Mouse (Mus musculus): ENCODE data around the gene Hhat.

Gene Hhat

GRCm38 (mm10) chr1:192770495-192771331 is at the start of gene Hhat:
Gene Hhat (minus strand): TSS chr1:192771223.
- peak; percentile 69 for DNase-seq (ENCODE audit: low spot score)

- no peak for DNase-seq (ENCODE audit: low spot score)
Observed at GRCm38 (mm10) chr1:192818334-192818733, 47.3 kb upstream of the Hhat start.

DNA sequence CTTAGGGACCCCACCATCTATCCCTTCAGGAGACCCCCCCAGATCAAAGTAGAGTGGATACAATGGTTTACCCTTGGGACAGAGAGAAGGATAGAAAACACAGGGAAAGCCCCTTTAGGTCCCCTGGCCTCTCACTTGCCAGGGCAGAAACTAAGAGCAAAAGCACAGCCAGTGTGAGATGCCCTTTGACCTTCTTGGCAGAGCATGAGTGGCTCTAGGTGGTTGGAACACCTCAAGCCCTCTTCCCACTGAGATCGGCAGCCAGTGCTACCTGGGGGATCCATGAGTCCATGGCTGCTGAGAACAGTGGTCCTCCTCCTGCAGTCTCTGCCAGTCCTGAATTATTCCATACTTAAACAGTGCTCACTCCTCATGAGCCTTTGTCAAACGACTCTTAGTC is 44.8 kb upstream of the Hhat start:
- no peak for DNase-seq (ENCODE audit: low spot score)

DNA sequence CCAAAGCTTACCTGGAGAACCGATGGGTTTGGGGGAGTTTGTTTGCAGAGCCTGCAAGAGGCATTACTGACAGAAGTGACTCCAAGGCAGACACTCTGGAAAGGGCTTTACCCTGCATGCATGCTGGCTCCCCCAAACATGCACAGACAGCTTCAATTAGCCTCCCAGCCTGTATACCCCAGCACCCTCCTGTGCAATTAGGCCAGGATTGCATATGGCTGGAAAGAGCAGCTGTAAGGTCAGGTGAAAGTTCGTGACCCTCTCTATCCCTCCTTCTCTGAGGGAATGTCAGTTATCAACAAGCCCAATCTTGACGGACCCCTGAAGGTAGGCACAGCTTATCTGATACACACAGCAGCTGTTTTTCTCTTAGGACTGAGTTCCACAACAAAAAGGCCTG is 43.7 kb upstream of the Hhat start:
- peak; percentile 87 for DNase-seq (ENCODE audit: low spot score)

GRCm38 (mm10) chr1:192812758-192813157 is 41.7 kb upstream of the Hhat start:
- no peak for DNase-seq (ENCODE audit: low spot score)

- no peak for DNase-seq (ENCODE audit: low spot score)
Observed at GRCm38 (mm10) chr1:192812290-192812689, 41.3 kb upstream of the Hhat start.

GRCm38 (mm10) chr1:192806168-192807157 is 35.4 kb upstream of the Hhat start:
- no peak for DNase-seq (ENCODE audit: low spot score)

GRCm38 (mm10) chr1:192800338-192800737 is 29.3 kb upstream of the Hhat start:
- DNase-seq (ENCODE audit: low spot score), result no peak

GRCm38 (mm10) chr1:192799165-192799991 is 28.4 kb upstream of the Hhat start:
- peak; percentile 73 for DNase-seq (ENCODE audit: low spot score)

- DNase-seq (ENCODE audit: low spot score), result no peak
Observed at GRCm38 (mm10) chr1:192798212-192799164, 27.5 kb upstream of the Hhat start.

DNA sequence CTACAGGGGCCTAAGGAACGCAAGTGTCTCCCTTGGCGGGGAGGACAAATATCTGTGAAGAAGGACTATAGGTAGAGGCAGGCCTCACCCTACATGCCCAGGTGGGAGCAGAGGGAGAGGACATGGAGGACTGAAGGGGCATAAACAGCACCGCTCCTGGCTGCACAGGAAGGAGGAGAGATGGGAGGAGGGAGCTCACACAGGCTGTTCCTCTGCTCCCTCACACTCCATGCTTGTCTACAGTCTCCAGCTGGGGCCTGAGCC is 25.9 kb upstream of the Hhat start:
- no peak for DNase-seq (ENCODE audit: low spot score)

DNA sequence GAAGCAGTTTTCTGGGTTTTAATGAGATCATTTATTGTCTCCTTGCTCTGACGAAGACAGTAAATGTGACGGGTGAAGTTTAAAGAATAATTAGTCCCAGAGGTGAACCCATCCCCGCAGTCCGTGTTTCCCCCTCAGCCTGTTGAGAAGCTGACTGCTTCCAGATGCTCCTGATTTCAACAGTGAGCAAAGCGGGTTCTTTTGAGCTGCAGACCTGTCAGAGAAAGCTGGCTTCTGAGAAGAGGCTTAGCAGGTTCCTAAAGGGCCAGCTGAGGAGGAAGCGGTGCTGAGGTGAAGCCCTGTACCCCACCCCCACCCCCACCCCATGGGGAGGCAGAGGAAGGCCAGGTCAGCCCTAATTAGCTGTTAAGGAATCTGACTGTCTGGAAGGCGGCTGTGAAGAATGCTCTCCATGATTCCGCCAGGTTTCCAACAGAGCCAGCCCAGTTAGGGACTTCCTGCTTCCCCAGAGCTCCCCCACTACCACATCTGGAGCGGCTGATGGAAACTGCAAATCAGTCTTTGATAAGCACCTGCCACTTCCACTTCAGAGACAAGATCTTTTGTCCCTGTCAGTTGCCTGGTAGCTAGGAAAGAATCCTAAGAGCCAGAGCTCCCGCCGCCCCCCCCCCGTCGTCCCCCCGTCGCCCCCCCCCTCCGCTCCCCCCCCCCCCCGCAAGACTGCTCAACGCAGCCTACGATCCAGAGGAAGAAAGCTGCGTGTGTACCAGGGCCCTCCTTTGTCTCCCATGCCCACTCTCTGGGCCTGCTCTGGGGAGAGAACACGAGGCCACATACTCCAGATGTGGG is 25.4 kb upstream of the Hhat start:
- DNase-seq (ENCODE audit: low spot score), result peak; percentile 77

DNA sequence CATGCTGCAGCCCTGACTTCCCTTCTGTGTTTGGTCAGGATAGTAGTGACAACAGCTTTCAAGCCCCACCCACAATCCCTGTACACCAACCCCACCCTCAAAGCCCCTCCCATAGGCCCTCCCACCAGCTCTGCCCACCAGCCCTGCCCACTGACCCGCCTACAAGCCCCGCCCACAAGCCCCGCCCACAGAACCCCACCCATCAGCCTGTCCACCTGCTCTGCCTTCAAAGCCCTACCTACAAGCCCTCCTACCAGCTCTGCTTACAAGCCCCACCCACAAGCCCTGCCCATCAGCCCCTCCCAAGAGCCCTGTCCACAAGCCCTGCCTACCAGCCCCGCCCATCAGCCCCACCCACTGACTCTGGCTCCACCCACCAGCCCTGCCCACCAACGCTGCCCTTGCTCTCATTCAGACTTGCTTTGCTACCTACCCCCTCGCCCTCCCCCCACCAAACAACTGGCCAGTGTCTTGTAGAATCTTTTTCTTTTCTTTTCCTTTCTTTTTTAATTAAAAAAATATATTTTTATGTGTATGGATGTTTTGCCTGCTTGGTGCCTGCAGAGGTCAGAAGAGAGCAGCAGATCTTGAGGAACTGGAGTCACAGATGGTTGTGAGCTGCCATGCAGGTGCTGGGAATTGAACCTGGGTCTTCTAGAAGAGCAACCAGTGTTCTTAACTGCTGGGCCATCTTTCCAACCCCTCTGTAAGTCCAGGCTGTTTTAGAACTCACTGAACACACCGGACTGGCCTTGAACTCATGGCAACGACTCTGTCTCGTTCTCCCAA is 24.1 kb upstream of the Hhat start:
- DNase-seq (ENCODE audit: low spot score), result no peak

GRCm38 (mm10) chr1:192791897-192792361 is 20.9 kb upstream of the Hhat start:
- DNase-seq (ENCODE audit: low spot score), result peak; percentile 59

GRCm38 (mm10) chr1:192790442-192790841 is 19.4 kb upstream of the Hhat start:
- DNase-seq (ENCODE audit: low spot score), result peak; percentile 68

GRCm38 (mm10) chr1:192789828-192790227 is 18.8 kb upstream of the Hhat start:
- DNase-seq (ENCODE audit: low spot score), result peak; percentile 62

GRCm38 (mm10) chr1:192789111-192789522 is 18.1 kb upstream of the Hhat start:
- no peak for DNase-seq (ENCODE audit: low spot score)

DNA sequence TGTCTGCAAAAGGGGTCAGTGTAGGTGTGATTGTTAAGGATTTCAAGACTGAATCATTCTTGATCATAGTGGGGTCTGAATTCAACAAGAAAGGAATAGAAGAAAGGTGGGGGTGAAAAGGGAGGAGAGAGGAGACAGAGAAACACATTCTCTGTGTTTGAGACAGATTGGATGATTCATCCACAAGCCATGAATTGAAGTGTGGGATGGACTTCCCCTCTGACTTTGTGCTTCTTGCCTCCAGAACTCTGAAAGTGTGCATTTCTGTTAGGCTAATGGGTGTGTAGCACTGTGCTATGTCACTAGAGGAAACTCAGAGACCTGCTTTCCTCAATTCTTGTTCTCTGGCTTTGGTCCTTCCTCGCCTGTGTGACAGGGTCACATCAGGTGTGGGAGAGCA is 15.2 kb upstream of the Hhat start:
- DNase-seq (ENCODE audit: low spot score), result no peak
